ENCODE assay signal across 29 mouse cellular contexts in genomic region chr8:79288250-79288649, GRCm38 (mm10). TPM values are rescaled to one million over a fixed set of nuclear protein-coding genes. Genes with fewer than 3 reads are reported as not detected.
DNase-seq lines count a peak whose midpoint lies in the region; ATAC-seq and TF ChIP-seq lines count a peak whose summit lies in the region.
"Had no signal": no experiment of that assay in that cellular context is flagged by ENCODE, and none has a peak within 500 bp of the region (broad histone marks: within the 10 kb centered on the region; RNA-seq: fewer than 3 reads in every experiment).

No protein-coding gene starts in this region.

- DNase-seq in CH12.LX (ENCODE audit: extremely low read depth) (no peak), MEL-GATA-1-ER (ENCODE audit: extremely low read depth, low read depth) (peak; percentile 45)
- DNase-seq in heart, adult 18-20 months, result no peak
- DNase-seq in ovary, adult 18-20 months (ENCODE audit: low spot score), result no peak
- DNase-seq: adrenal gland, adult 2 months; adrenal gland, postnatal 10 days; adrenal gland, postnatal 25 days; B cell, adult 2 months; cerebellum, adult 11 months; cerebellum, adult 18-20 months; cerebellum, adult 8-10 months; cerebellum, adult 9-11 months; cerebellum, postnatal 14 days; cerebellum, postnatal 36 days; embryo, embryonic 11 days; forebrain, postnatal 0 days had no signal

- H3K36me3 ChIP-seq in CH12.LX (replicated peaks in 1 of 2; ENCODE audit: control insufficient read depth in 1 of 2, insufficient read depth in 1 of 2, low read length in 1 of 2), result peaks cover 0 to 6% of the 10 kb centered on the region in 2 experiments
- H3K36me3 ChIP-seq: forebrain, embryonic 10.5 days; forebrain, embryonic 12.5 days had no signal

- no peaks in the 10 kb centered on the region; the same call in 1 of the 2 replicates for H3K79me2 ChIP-seq in CH12.LX (replicated peaks; ENCODE audit: control insufficient read depth, extremely low read depth, insufficient read depth, poor library complexity, severe bottlenecking)

- TF ChIP-seq POLR2A in CH12.LX (IDR thresholded peaks at IDR 0.05; ENCODE audit: low read depth, low read length), result no peak

- H3K9me3 ChIP-seq in CH12.LX (replicated peaks; ENCODE audit: low read length), result no peaks in the 10 kb centered on the region
- H3K9me3 ChIP-seq: embryonic facial prominence, embryonic 13.5 days; embryonic facial prominence, embryonic 15.5 days; forebrain, embryonic 10.5 days; forebrain, embryonic 12.5 days had no signal

- no peak for TF ChIP-seq CTCF in CH12.LX (conservative IDR thresholded peaks at IDR 0.05 in 1 of 2, IDR thresholded peaks at IDR 0.05 in 1 of 2; ENCODE audit: low read depth in 2 of 2, low read length in 2 of 2)

- no peaks in the 10 kb centered on the region for H3K27me3 ChIP-seq in CH12.LX (replicated peaks)
- H3K27me3 ChIP-seq: embryonic facial prominence, embryonic 13.5 days; embryonic facial prominence, embryonic 15.5 days; forebrain, embryonic 12.5 days had no signal

- H3K27ac ChIP-seq in CH12.LX (ENCODE audit: insufficient read depth, low read depth), result no peak overlapping the region
- H3K27ac ChIP-seq: embryonic facial prominence, embryonic 13.5 days; embryonic facial prominence, embryonic 15.5 days; forebrain, embryonic 10.5 days; forebrain, embryonic 12.5 days had no signal

- no peak for TF ChIP-seq RAD21 in CH12.LX (IDR thresholded peaks at IDR 0.05; ENCODE audit: low read depth, low read length)

- H3K4me3 ChIP-seq in CH12.LX (replicated peaks in 1 of 3; ENCODE audit: low read depth in 2 of 3, low read length in 2 of 3, poor library complexity in 1 of 3), result no peak overlapping the region
- H3K4me3 ChIP-seq: embryonic facial prominence, embryonic 13.5 days; embryonic facial prominence, embryonic 15.5 days; erythroblast, embryonic 14.5 days; forebrain, embryonic 10.5 days; forebrain, embryonic 12.5 days had no signal

- dilution Hi-C loops in CH12.LX (cut with MboI; ENCODE audit: extremely low pct_ligation_motif_present, extremely low pct_unique_long_range_greater_than_20kb, low sequenced_read_pairs), result no loop called here

- H3K4me1 ChIP-seq in CH12.LX (ENCODE audit: control insufficient read depth in 1 of 2, insufficient read depth in 2 of 2), result peaks cover 7 to 19% of the 10 kb centered on the region in 2 experiments

- H3K4me2 ChIP-seq in CH12.LX (ENCODE audit: insufficient read depth, low read depth, poor library complexity, severe bottlenecking), result no peak overlapping the region
- H3K4me2 ChIP-seq: embryonic facial prominence, embryonic 13.5 days; embryonic facial prominence, embryonic 15.5 days; forebrain, embryonic 12.5 days had no signal

- no peak overlapping the region for H3K9ac ChIP-seq in CH12.LX (ENCODE audit: insufficient read depth, low read depth)
- H3K9ac ChIP-seq: embryonic facial prominence, embryonic 13.5 days; embryonic facial prominence, embryonic 15.5 days; forebrain, embryonic 12.5 days; forebrain, postnatal 0 days had no signal

- ATAC-seq in megakaryocyte-erythroid progenitor cell, adult 5-6 weeks (replicated peaks; ENCODE audit: low FRiP score, low TSS enrichment, poor library complexity, severe bottlenecking), result peak; percentile 66; the same call in 1 of the 2 replicates
- ATAC-seq: CD4-positive, CD25-positive, alpha-beta regulatory T cell, adult 4 months; forebrain, embryonic 14.5 days; forebrain, postnatal 0 days had no signal

- peak; percentile 33; the same call in 1 of the 2 replicates for TF ChIP-seq EP300 in CH12.LX (IDR thresholded peaks at IDR 0.05; ENCODE audit: low read length)

- in situ Hi-C loops in CH12.LX (cut with MboI; ENCODE audit: low pct_ligation_motif_present, low pct_unique_long_range_greater_than_20kb, low sequenced_read_pairs), result no loop called here

TF ChIP-seq in CH12.LX, 34 proteins besides CTCF, POLR2A, EP300 and RAD21:
- no peak for TF ChIP-seq ZKSCAN1 (IDR thresholded peaks at IDR 0.05; ENCODE audit: borderline replicate concordance, low read depth, low read length)
- TF ChIP-seq JUND (conservative IDR thresholded peaks at IDR 0.05; ENCODE audit: low read depth, low read length), result no peak
- no peak for TF ChIP-seq ETS1 (conservative IDR thresholded peaks at IDR 0.05; ENCODE audit: low read depth, low read length)
- TF ChIP-seq ZNF384 (IDR thresholded peaks at IDR 0.05; ENCODE audit: low read depth, low read length), result no peak; the same call in 1 of the 2 replicates
- TF ChIP-seq MEF2A (IDR thresholded peaks at IDR 0.05; ENCODE audit: borderline replicate concordance, low read depth, low read length), result no peak

RNA-seq across cellular contexts. Expression of gene Mmaa, which starts 6.5 kb away (rescaled TPM):
- total RNA-seq in CH12.LX (2012; rRNA removed), result 3.5 and 4.7 TPM in 2 replicates
- 3.0 and 3.3 TPM in 2 replicates for total RNA-seq in CH12.LX (2014; rRNA removed)
- 4.1 and 4.9 TPM in 2 replicates for polyA plus RNA-seq in CH12.LX (2012; ENCODE audit: insufficient read length, low read depth)
- total RNA-seq in megakaryocyte-erythroid progenitor cell, adult 5-6 weeks (2014; fragmentation: Nextera tagmentation), result 4.3 and 9.3 TPM in 2 replicates
- 10.4 and 10.7 TPM in 2 replicates for total RNA-seq in megakaryocyte-erythroid progenitor cell, adult 5-6 weeks (2017)
- 10 to 100 TPM; 39.9 to 44.5 TPM for total RNA-seq in heart, adult 18-20 months (2021)

RNA-seq across cellular contexts. Expression of gene 1700011L22Rik, which starts 39.9 kb away (rescaled TPM):
- not detected in 2 replicates for total RNA-seq in CH12.LX (2012; rRNA removed)
- not detected in 2 replicates for total RNA-seq in CH12.LX (2014; rRNA removed)
- not detected in 2 replicates for polyA plus RNA-seq in CH12.LX (2012; ENCODE audit: insufficient read length, low read depth)
- not detected in 2 replicates for total RNA-seq in megakaryocyte-erythroid progenitor cell, adult 5-6 weeks (2014; fragmentation: Nextera tagmentation)
- total RNA-seq in megakaryocyte-erythroid progenitor cell, adult 5-6 weeks (2017), result 2.9 TPM in 1 of 2 replicates, not detected in the other
- not detected for total RNA-seq in heart, adult 18-20 months (2021)
- total RNA-seq: adrenal gland, adult 2 months; adrenal gland, postnatal 10 days; adrenal gland, postnatal 25 days; adrenal gland, postnatal 4 days; common myeloid progenitor, adult 5-6 weeks; ES-E14; forebrain, postnatal 0 days had no signal
- polyA plus RNA-seq: adrenal gland, adult 2 months; brain, embryonic 14.5 days; CD4-positive, CD25-positive, alpha-beta regulatory T cell, adult 4 months; embryonic facial prominence, embryonic 11.5 days; embryonic facial prominence, embryonic 13.5 days; embryonic facial prominence, embryonic 15.5 days; erythroblast, embryonic 14.5 days; forebrain, embryonic 10.5 days; forebrain, embryonic 12.5 days; forebrain, embryonic 14.5 days; forebrain, postnatal 0 days had no signal
